ENCODE assay signal across 13 mouse cellular contexts in the genomic region with DNA sequence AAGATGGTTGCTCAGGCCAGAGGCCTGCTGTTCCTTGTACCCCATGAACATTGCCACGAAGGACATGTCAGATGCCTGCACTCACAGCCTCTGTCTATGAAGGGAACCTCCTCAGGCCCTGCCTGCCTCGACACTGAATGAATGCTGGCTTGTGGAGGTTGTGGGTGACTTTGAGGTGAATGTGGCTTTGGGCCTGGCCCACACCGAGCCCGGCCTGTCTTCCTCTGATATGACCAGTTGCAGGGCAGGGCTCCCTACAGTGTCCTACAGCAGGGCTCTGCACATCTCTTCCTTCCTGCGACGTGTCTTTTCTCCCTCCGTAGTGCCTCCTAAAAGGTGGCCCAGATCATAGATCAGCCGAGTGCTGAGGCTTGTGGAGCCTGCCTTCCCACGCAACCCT. TPM values are rescaled to one million over a fixed set of nuclear protein-coding genes. Genes with fewer than 3 reads are reported as not detected.
A peak's percentile ranks its signal among the peaks of the same experiment; 100 is the strongest.
DNase-seq lines count a peak whose midpoint lies in the region; ATAC-seq and TF ChIP-seq lines count a peak whose summit lies in the region.
"Had no signal": no experiment of that assay in that cellular context is flagged by ENCODE, and none has a peak within 500 bp of the region (broad histone marks: within the 10 kb centered on the region; RNA-seq: fewer than 3 reads in every experiment).

No protein-coding gene starts in this region.

- TF ChIP-seq CTCF in midbrain, postnatal 0 days (IDR thresholded peaks at IDR 0.05): no peak

- H3K4me1 ChIP-seq in hindbrain, embryonic 10.5 days (replicated peaks): peaks cover 61% of the 10 kb centered on the region
- H3K4me1 ChIP-seq in hindbrain, embryonic 12.5 days: peaks cover 41% of the 10 kb centered on the region
- H3K4me1 ChIP-seq in intestine, embryonic 16.5 days (ENCODE audit: control insufficient read depth, insufficient read depth, low read length): peaks cover 6% of the 10 kb centered on the region
- H3K4me1 ChIP-seq in midbrain, embryonic 14.5 days (ENCODE audit: control insufficient read depth, insufficient read depth, low read length): peaks cover 32% of the 10 kb centered on the region
- H3K4me1 ChIP-seq in midbrain, postnatal 0 days (ENCODE audit: insufficient read depth, low read length): peaks cover 7% of the 10 kb centered on the region; the same call in 1 of the 2 replicates

- DNase-seq in hindbrain, embryonic 10.5 days (ENCODE audit: low spot score): no peak
- peak; percentile 57 for DNase-seq in MEL-GATA-1-ER (ENCODE audit: extremely low read depth, low read depth)
- DNase-seq in midbrain, embryonic 14.5 days: no peak
- DNase-seq in frontal cortex, postnatal 14 days (ENCODE audit: low spot score in 2 of 2): no peak
- no peak for DNase-seq in midbrain, postnatal 0 days (ENCODE audit: low spot score)
- DNase-seq: cerebellum, postnatal 25 days; kidney, postnatal 4 days; thymus, postnatal 25 days had no signal

- 87% methylated on average over 9 of the region's 9 CpGs for WGBS in hindbrain, embryonic 10.5 days
- WGBS in hindbrain, embryonic 12.5 days: 86% methylated on average over 9 of the region's 9 CpGs
- 85% methylated on average over 9 of the region's 9 CpGs for WGBS in intestine, embryonic 16.5 days
- WGBS in midbrain, embryonic 14.5 days: 90% methylated on average over 9 of the region's 9 CpGs
- 85% methylated on average over 9 of the region's 9 CpGs for WGBS in midbrain, postnatal 0 days

- no peak overlapping the region for H3K4me2 ChIP-seq in hindbrain, embryonic 12.5 days (replicated peaks)
- no peak overlapping the region for H3K4me2 ChIP-seq in intestine, embryonic 16.5 days (ENCODE audit: low read depth, low read length)
- no peak overlapping the region for H3K4me2 ChIP-seq in midbrain, embryonic 14.5 days (ENCODE audit: low read length)
- no peak overlapping the region for H3K4me2 ChIP-seq in midbrain, postnatal 0 days (ENCODE audit: low read depth, low read length, poor library complexity, severe bottlenecking)
- H3K4me2 ChIP-seq: heart, embryonic 15.5 days had no signal

- no peaks in the 10 kb centered on the region for H3K9me3 ChIP-seq in hindbrain, embryonic 10.5 days
- H3K9me3 ChIP-seq in hindbrain, embryonic 12.5 days (replicated peaks): no peaks in the 10 kb centered on the region
- H3K9me3 ChIP-seq in intestine, embryonic 16.5 days (ENCODE audit: control insufficient read depth, low read length): no peaks in the 10 kb centered on the region
- H3K9me3 ChIP-seq in midbrain, embryonic 14.5 days (ENCODE audit: control insufficient read depth, low read length): no peaks in the 10 kb centered on the region
- H3K9me3 ChIP-seq in midbrain, postnatal 0 days (ENCODE audit: low read length): no peaks in the 10 kb centered on the region
- H3K9me3 ChIP-seq: heart, embryonic 15.5 days had no signal

- H3K36me3 ChIP-seq in hindbrain, embryonic 10.5 days: peaks cover 18% of the 10 kb centered on the region
- peaks cover 6% of the 10 kb centered on the region for H3K36me3 ChIP-seq in hindbrain, embryonic 12.5 days
- H3K36me3 ChIP-seq in intestine, embryonic 16.5 days (ENCODE audit: control insufficient read depth, insufficient read depth, low read length): no peaks in the 10 kb centered on the region; the same call in 1 of the 2 replicates
- no peaks in the 10 kb centered on the region for H3K36me3 ChIP-seq in midbrain, embryonic 14.5 days (ENCODE audit: control insufficient read depth, insufficient read depth, low read length)
- no peaks in the 10 kb centered on the region for H3K36me3 ChIP-seq in midbrain, postnatal 0 days (ENCODE audit: insufficient read depth, low read length)
- H3K36me3 ChIP-seq: heart, embryonic 15.5 days had no signal

- no peak for ATAC-seq in hindbrain, embryonic 12.5 days (ENCODE audit: low FRiP score)
- ATAC-seq in intestine, embryonic 16.5 days: 0 out of 2 replicates have a peak, but pooled peaks have one; percentile 31
- ATAC-seq in megakaryocyte progenitor cell, adult 5-6 weeks (replicated peaks; ENCODE audit: poor library complexity): peak; percentile 67
- no peak for ATAC-seq in midbrain, embryonic 14.5 days (ENCODE audit: low FRiP score, low TSS enrichment)
- no peak for ATAC-seq in midbrain, postnatal 0 days (ENCODE audit: low FRiP score)

- H3K4me3 ChIP-seq in hindbrain, embryonic 10.5 days: no peak overlapping the region
- no peak overlapping the region for H3K4me3 ChIP-seq in hindbrain, embryonic 12.5 days
- no peak overlapping the region for H3K4me3 ChIP-seq in intestine, embryonic 16.5 days (ENCODE audit: low read length)
- H3K4me3 ChIP-seq in midbrain, embryonic 14.5 days (replicated peaks; ENCODE audit: low read depth, low read length): no peak overlapping the region
- H3K4me3 ChIP-seq in midbrain, postnatal 0 days (ENCODE audit: low read depth, low read length): no peak overlapping the region
- H3K4me3 ChIP-seq: heart, embryonic 15.5 days had no signal

- no peak overlapping the region for H3K9ac ChIP-seq in hindbrain, embryonic 12.5 days
- H3K9ac ChIP-seq in intestine, embryonic 16.5 days (ENCODE audit: low read depth, low read length): no peak overlapping the region
- no peak overlapping the region for H3K9ac ChIP-seq in midbrain, embryonic 14.5 days (replicated peaks; ENCODE audit: low read length)
- H3K9ac ChIP-seq in midbrain, postnatal 0 days (replicated peaks; ENCODE audit: low read length, poor library complexity, severe bottlenecking): no peak overlapping the region
- H3K9ac ChIP-seq: heart, embryonic 15.5 days had no signal

- H3K27ac ChIP-seq in hindbrain, embryonic 10.5 days: peak overlapping the region; percentile 56; the same call in 1 of the 2 replicates
- H3K27ac ChIP-seq in hindbrain, embryonic 12.5 days: no peak overlapping the region
- no peak overlapping the region for H3K27ac ChIP-seq in intestine, embryonic 16.5 days (ENCODE audit: low read length)
- H3K27ac ChIP-seq in midbrain, embryonic 14.5 days (replicated peaks; ENCODE audit: low read depth, low read length): no peak overlapping the region
- no peak overlapping the region for H3K27ac ChIP-seq in midbrain, postnatal 0 days (ENCODE audit: low read depth, low read length)
- H3K27ac ChIP-seq: heart, embryonic 15.5 days had no signal

- no peaks in the 10 kb centered on the region for H3K27me3 ChIP-seq in hindbrain, embryonic 10.5 days (ENCODE audit: insufficient read depth, poor library complexity, severe bottlenecking)
- no peaks in the 10 kb centered on the region for H3K27me3 ChIP-seq in hindbrain, embryonic 12.5 days
- no peaks in the 10 kb centered on the region for H3K27me3 ChIP-seq in intestine, embryonic 16.5 days (replicated peaks; ENCODE audit: control insufficient read depth, insufficient read depth, low read length)
- no peaks in the 10 kb centered on the region for H3K27me3 ChIP-seq in midbrain, embryonic 14.5 days (ENCODE audit: control insufficient read depth, insufficient read depth, low read length)
- no peaks in the 10 kb centered on the region for H3K27me3 ChIP-seq in midbrain, postnatal 0 days (ENCODE audit: insufficient read depth, low read length)
- H3K27me3 ChIP-seq: heart, embryonic 15.5 days had no signal

RNA-seq across cellular contexts. Expression of a gene that starts 16.7 kb away (rescaled TPM):
- polyA plus RNA-seq in hindbrain, embryonic 10.5 days (2016; fragmentation: Nextera tagmentation; extraction: Ambion mirVana): 19.3 and 25.6 TPM in 2 replicates
- 29.2 and 29.4 TPM in 2 replicates for polyA plus RNA-seq in hindbrain, embryonic 12.5 days (2016; fragmentation: Nextera tagmentation; extraction: Ambion mirVana)
- 7.3 and 9.8 TPM in 2 replicates for polyA plus RNA-seq in intestine, embryonic 16.5 days (2015; fragmentation: Nextera tagmentation; extraction: Ambion mirVana)
- 16.2 and 16.8 TPM in 2 replicates for total RNA-seq in megakaryocyte progenitor cell, adult 5-6 weeks (2015)
- total RNA-seq in megakaryocyte progenitor cell, adult 5-6 weeks (2017): 9.2 and 10.0 TPM in 2 replicates
- 28.7 and 32.5 TPM in 2 replicates for polyA plus RNA-seq in midbrain, embryonic 14.5 days (2014; fragmentation: Nextera tagmentation; extraction: Ambion mirVana)
- total RNA-seq in midbrain, postnatal 0 days (2014; rRNA removed): 133 and 162 TPM in 2 replicates
- polyA plus RNA-seq in midbrain, postnatal 0 days (2015; fragmentation: Nextera tagmentation; extraction: Ambion mirVana): 22.4 and 25.8 TPM in 2 replicates

RNA-seq across cellular contexts. Expression of a gene that starts 30.5 kb away (rescaled TPM):
- polyA plus RNA-seq in hindbrain, embryonic 10.5 days (2016; fragmentation: Nextera tagmentation; extraction: Ambion mirVana): 55.4 and 57.1 TPM in 2 replicates
- 72.4 and 75.5 TPM in 2 replicates for polyA plus RNA-seq in hindbrain, embryonic 12.5 days (2016; fragmentation: Nextera tagmentation; extraction: Ambion mirVana)
- polyA plus RNA-seq in intestine, embryonic 16.5 days (2015; fragmentation: Nextera tagmentation; extraction: Ambion mirVana): 36.5 and 41.6 TPM in 2 replicates
- 24.0 and 29.3 TPM in 2 replicates for total RNA-seq in megakaryocyte progenitor cell, adult 5-6 weeks (2015)
- 27.2 and 39.0 TPM in 2 replicates for total RNA-seq in megakaryocyte progenitor cell, adult 5-6 weeks (2017)
- polyA plus RNA-seq in midbrain, embryonic 14.5 days (2014; fragmentation: Nextera tagmentation; extraction: Ambion mirVana): 37.7 and 55.1 TPM in 2 replicates
- 42.1 and 51.3 TPM in 2 replicates for total RNA-seq in midbrain, postnatal 0 days (2014; rRNA removed)
- polyA plus RNA-seq in midbrain, postnatal 0 days (2015; fragmentation: Nextera tagmentation; extraction: Ambion mirVana): 34.9 and 39.0 TPM in 2 replicates

RNA-seq across cellular contexts. Expression of a gene that starts 43.3 kb away (rescaled TPM):
- polyA plus RNA-seq in hindbrain, embryonic 10.5 days (2016; fragmentation: Nextera tagmentation; extraction: Ambion mirVana): 0.12 TPM in 1 of 2 replicates, not detected in the other
- not detected in 2 replicates for polyA plus RNA-seq in hindbrain, embryonic 12.5 days (2016; fragmentation: Nextera tagmentation; extraction: Ambion mirVana)
- polyA plus RNA-seq in intestine, embryonic 16.5 days (2015; fragmentation: Nextera tagmentation; extraction: Ambion mirVana): not detected in 2 replicates
- 0.27 TPM in 1 of 2 replicates, not detected in the other for total RNA-seq in megakaryocyte progenitor cell, adult 5-6 weeks (2015)
- 0.17 TPM in 1 of 2 replicates, not detected in the other for total RNA-seq in megakaryocyte progenitor cell, adult 5-6 weeks (2017)
- polyA plus RNA-seq in midbrain, embryonic 14.5 days (2014; fragmentation: Nextera tagmentation; extraction: Ambion mirVana): 0.43 TPM in 1 of 2 replicates, not detected in the other
- 0.85 and 2.2 TPM in 2 replicates for total RNA-seq in midbrain, postnatal 0 days (2014; rRNA removed)
- 0.15 TPM in 1 of 2 replicates, not detected in the other for polyA plus RNA-seq in midbrain, postnatal 0 days (2015; fragmentation: Nextera tagmentation; extraction: Ambion mirVana)
- polyA plus RNA-seq: C2C12; heart, embryonic 15.5 days had no signal

RNA-seq across cellular contexts. Expression of a gene that starts 54.7 kb away (rescaled TPM):
- polyA plus RNA-seq in hindbrain, embryonic 10.5 days (2016; fragmentation: Nextera tagmentation; extraction: Ambion mirVana): 22.8 and 27.2 TPM in 2 replicates
- polyA plus RNA-seq in hindbrain, embryonic 12.5 days (2016; fragmentation: Nextera tagmentation; extraction: Ambion mirVana): 34.5 and 34.8 TPM in 2 replicates
- 20.2 and 20.9 TPM in 2 replicates for polyA plus RNA-seq in intestine, embryonic 16.5 days (2015; fragmentation: Nextera tagmentation; extraction: Ambion mirVana)
- total RNA-seq in megakaryocyte progenitor cell, adult 5-6 weeks (2015): 7.7 and 9.5 TPM in 2 replicates
- 5.2 and 6.4 TPM in 2 replicates for total RNA-seq in megakaryocyte progenitor cell, adult 5-6 weeks (2017)
- polyA plus RNA-seq in midbrain, embryonic 14.5 days (2014; fragmentation: Nextera tagmentation; extraction: Ambion mirVana): 49.8 and 54.3 TPM in 2 replicates
- 79.0 and 81.6 TPM in 2 replicates for total RNA-seq in midbrain, postnatal 0 days (2014; rRNA removed)
- 58.4 and 61.9 TPM in 2 replicates for polyA plus RNA-seq in midbrain, postnatal 0 days (2015; fragmentation: Nextera tagmentation; extraction: Ambion mirVana)

Comparison
In these comparisons a context has a peak if more than half of its experiments do, and no peak if none do; other contexts are left out.
1. ATAC-seq: peak in intestine, embryonic 16.5 days (single experiment) and megakaryocyte progenitor cell, adult 5-6 weeks (single experiment); none in hindbrain, embryonic 12.5 days (single experiment), midbrain, embryonic 14.5 days (single experiment) and midbrain, postnatal 0 days (single experiment).